Mouse (Mus musculus): Measurements from ENCODE around the gene Ddx46. TPM values are rescaled to one million over a fixed set of nuclear protein-coding genes. Genes with fewer than 3 reads are reported as not detected.

The Ddx46 gene
- polyA plus RNA-seq (2012; rRNA removed; ENCODE audit: low replicate concordance): 9.8 and 17.6 TPM in 2 replicates

DNA sequence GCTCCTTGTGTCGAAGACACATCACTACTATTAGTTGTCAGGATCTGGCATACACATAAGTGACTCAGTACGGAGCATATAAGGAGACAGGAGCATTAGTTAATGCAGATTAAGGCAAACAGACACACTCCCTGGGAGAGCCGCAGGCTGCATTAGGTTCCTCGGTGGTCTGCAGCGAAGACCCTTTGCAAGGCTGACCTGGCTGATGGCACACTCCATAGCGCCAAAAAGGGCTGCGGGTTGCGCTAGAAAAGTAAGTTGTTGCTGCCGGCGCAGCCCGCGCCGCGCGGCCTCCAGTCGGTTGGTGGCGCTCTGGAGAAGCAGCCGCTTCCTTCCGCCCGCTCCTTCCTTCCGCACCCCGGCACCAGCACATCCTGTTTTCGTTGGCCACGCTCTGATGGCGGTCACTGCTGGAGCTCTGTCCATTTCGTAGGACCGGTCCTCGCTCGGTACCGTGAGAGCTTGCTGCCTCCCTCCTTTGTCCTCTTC is at the start of gene Ddx46:
TSS of gene Ddx46 (plus strand) at position 389 of the 489 bp plus-strand sequence.

DNA sequence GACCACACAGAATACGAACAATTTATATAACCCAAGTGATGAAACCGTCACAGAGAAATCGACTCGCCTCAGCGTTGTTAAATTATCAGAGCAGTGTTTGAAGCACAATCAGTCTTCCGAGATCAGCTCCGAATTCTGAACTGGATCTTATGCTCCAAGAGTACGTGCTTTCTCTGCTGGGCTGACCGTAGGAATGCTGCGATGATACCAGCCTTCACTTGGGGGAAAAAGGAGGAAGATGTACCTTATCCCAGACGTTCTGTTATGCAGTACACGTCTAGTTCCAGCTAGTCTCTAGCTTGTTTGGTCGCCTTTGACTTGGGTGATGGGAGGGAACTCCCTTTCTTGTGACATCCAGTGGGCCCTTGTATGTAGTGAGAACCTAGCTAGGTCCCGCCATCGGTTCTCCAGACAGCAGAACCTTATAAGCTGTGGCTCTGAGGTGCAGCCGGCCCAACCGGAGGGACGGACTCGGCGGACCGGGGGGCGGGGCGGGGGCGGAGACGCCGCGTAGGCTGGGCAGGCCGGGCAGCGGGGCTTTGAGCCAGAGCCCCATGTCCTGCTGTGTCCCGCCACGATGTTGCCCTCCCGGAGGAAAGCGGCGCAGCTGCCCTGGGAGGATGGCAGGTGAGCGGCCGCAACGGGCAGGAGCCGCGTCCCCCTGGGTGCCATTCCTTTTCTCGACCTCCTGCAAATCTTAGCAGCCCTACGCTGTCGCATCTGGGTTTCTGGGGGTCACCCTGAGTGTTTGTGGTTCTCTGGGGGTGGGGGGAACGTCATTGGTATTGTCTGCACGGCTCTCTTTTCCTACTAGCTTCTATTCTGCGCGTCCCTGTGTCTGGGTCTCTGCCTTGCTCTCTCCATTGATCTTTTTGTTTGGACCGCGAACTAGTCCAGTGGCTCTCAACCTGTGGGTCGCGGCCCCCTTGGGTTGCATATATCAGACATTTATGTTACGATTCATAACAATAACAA is 35.0 kb upstream of the Ddx46 start, which contains the start of gene B4galt7:
TSS of gene B4galt7 (plus strand) at position 331 of the 975 bp plus-strand sequence.

DNA sequence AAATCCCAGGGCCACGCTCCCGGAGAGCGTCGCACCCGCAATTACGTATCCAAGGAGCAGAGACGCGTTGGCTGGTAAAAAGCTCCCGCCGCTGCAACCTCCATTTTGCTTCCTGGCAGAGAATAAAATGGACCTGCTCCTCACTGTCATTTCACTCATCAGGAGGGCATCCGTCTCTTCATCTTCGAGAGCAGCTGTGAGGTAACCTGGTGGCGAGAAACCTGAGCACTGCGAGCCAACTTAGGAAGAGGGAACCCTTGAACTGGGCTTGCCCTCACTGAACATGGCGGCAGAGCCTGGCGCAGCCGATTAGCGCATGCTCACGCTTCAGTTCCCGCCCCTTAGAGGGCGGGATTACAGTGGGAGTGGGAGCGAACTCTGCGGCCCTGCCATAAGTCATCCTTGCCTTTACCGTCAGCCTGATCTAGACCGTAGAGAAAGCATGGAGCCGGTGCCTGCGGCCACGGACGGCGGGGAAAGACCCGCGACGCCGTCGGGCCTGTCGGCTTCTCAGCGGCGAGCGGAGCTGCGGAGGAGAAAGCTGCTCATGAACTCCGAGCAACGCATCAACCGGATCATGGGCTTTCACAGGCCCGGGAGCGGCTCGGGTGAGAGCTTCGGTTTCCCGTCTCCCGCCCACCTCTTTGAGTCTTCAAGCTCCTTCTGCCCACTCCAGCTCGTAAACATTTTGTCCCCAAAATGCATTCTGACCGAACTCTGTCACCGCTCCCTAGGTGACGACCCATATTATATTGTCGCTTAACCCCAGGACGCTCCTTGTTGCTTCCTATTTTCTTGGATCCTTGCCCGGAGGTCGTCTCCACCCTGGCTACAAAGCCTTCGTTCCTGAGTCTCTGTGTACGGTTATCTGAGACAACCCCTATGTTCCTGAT is 11.9 kb upstream of the Ddx46 start, which contains the start of gene Caml:
TSS of gene Caml (plus strand) at position 357 of the 893 bp plus-strand sequence.

DNA sequence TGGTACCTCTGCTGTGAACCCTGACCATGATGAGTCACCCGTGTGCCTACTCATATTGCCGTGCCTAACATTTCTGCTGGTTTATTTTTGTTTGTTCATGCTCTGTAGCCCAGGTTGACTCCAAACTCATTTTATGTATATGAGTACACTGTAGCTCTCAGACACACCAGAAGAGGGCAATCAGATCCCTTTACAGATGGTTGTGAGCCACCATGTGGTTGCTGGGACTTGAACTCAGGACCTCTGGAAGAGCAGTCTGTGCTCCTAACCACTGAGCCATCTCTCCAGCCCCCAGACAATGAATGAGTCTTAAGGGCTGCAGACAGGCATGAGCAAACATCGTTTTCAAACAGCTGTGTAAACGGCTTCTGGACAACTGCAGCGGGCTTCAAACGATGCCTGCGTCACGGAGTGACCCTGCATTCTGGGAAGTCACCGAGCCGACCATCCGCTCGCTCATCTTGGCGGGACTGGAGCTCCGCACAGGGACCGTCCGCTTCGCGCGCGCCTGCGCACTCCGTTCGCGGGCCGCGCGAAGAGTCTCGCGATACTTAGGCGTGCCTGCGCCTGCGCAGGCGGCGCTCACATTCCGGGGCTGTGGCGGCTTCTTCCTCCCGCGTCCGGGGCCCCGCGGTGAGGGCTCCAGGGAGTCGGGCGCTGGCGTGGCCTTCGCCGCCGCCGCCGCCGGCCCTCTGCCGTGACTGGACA is 57.9 kb downstream of the Ddx46 start, which contains the start of gene B230219D22Rik:
TSS of gene B230219D22Rik (plus strand) at position 590 of the 708 bp plus-strand sequence.

DNA sequence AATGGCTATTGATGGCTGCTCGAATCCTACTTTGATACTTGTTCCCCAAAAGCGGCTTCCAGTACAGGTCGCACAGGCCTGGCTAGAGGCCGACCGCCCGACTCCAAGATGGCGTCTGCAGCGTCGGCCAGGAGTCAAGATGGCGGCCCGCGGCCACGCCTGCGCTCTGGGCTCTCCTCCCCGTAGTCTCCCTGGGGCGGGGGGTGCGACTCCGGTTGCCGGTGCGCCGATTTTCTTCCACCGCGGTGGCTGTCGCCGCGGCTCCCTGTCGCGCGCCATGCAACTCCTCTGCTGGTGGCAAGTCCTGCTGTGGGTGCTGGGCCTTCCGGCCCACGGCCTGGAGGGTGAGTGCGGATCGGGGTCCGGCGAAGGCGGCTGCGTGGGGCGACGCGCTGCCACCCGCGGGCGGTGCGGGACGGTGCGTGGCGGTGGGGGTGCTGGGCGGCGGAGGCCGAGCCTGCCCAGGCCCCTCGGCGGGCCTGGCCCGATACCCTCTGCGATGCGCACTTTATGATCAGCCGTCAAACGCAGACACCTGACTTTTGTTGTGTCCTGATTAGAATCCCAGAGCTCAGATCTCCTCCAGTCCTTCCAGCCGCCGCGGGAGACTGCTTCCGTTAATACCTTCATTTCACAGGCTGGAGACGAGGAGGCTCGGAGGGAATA is 79.8 kb downstream of the Ddx46 start, which contains the start of gene Txndc15:
TSS of gene Txndc15 (plus strand) at position 150 of the 666 bp plus-strand sequence.

DNA sequence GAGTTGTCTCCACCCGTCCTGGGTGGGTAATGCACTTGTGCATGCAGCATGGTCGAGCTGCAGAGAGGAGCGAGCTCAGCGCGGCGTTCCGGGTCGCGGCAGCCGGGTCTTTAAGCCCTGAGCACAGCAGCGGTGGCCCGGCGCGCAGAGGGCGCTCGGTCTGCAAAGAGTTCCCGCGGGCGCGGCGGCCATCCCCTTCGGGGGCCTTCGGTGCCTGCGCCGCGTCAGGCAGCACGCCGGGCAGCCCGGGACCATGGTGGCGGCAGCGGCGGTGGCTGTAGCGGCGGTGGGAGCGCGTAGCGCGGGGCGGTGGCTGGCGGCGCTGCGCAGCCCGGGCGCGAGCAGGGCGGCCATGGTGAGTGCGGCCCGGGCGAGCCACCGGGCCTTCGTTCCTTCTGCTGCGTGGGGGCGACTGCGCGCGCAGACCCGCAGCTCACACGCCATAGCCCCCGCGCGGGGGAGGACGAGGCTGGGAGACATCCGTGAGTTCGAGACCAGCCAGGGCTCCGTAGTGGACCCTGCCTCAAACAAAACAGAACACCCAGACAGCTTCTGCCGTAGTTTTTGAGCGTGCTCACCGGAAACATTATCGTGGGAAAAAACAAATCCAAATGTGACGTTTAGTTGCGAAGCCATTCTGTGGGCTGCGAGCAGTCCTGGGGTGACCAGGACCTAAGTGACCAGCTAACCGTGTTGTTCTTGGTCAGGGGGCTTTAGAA is 92.5 kb downstream of the Ddx46 start, which contains the start of gene Pcbd2:
TSS of gene Pcbd2 (plus strand) at position 249 of the 719 bp plus-strand sequence.

Other genes starting within 250 kb of the Ddx46 start
- gene Slc34a1, start 236.8 kb upstream of the Ddx46 start, polyA plus RNA-seq (2012; rRNA removed; ENCODE audit: low replicate concordance): 0.05 TPM in 1 of 2 replicates, not detected in the other
- gene Pfn3, start 219.8 kb upstream of the Ddx46 start, polyA plus RNA-seq (2012; rRNA removed; ENCODE audit: low replicate concordance): not detected in 2 replicates
- gene F12, start 208.2 kb upstream of the Ddx46 start, polyA plus RNA-seq (2012; rRNA removed; ENCODE audit: low replicate concordance): 0.09 and 0.21 TPM in 2 replicates
- 63.0 and 79.9 TPM in 2 replicates for gene Grk6, start 190.0 kb upstream of the Ddx46 start, polyA plus RNA-seq (2012; rRNA removed; ENCODE audit: low replicate concordance)
- 3.6 and 11.9 TPM in 2 replicates for gene Prr7, start 170.8 kb upstream of the Ddx46 start, polyA plus RNA-seq (2012; rRNA removed; ENCODE audit: low replicate concordance)
- gene Dbn1, start 146.9 kb upstream of the Ddx46 start, polyA plus RNA-seq (2012; rRNA removed; ENCODE audit: low replicate concordance): 49.7 and 91.1 TPM in 2 replicates
- gene Pdlim7, start 121.4 kb upstream of the Ddx46 start, polyA plus RNA-seq (2012; rRNA removed; ENCODE audit: low replicate concordance): 80.1 and 240 TPM in 2 replicates
- 7.0 and 15.3 TPM in 2 replicates for gene Dok3, start 105.7 kb upstream of the Ddx46 start, polyA plus RNA-seq (2012; rRNA removed; ENCODE audit: low replicate concordance)
- gene Ddx41, start 98.4 kb upstream of the Ddx46 start, polyA plus RNA-seq (2012; rRNA removed; ENCODE audit: low replicate concordance): 44.3 and 75.9 TPM in 2 replicates
- gene Fam193b, start 63.9 kb upstream of the Ddx46 start, polyA plus RNA-seq (2012; rRNA removed; ENCODE audit: low replicate concordance): 97.0 and 98.0 TPM in 2 replicates
- gene Tmed9, start 61.3 kb upstream of the Ddx46 start, polyA plus RNA-seq (2012; rRNA removed; ENCODE audit: low replicate concordance): 92.6 and 134 TPM in 2 replicates
- gene B4galt7, start 35.1 kb upstream of the Ddx46 start, polyA plus RNA-seq (2012; rRNA removed; ENCODE audit: low replicate concordance): 27.5 and 28.9 TPM in 2 replicates
- gene Caml, start 12.0 kb upstream of the Ddx46 start, polyA plus RNA-seq (2012; rRNA removed; ENCODE audit: low replicate concordance): 22.9 and 34.9 TPM in 2 replicates
- gene B230219D22Rik, start 58.1 kb downstream of the Ddx46 start, polyA plus RNA-seq (2012; rRNA removed; ENCODE audit: low replicate concordance): 26.4 and 44.2 TPM in 2 replicates
- 54.7 and 71.2 TPM in 2 replicates for gene Txndc15, start 79.6 kb downstream of the Ddx46 start, polyA plus RNA-seq (2012; rRNA removed; ENCODE audit: low replicate concordance)
- gene Pcbd2, start 92.3 kb downstream of the Ddx46 start, polyA plus RNA-seq (2012; rRNA removed; ENCODE audit: low replicate concordance): 39.0 and 43.7 TPM in 2 replicates
- 0.14 TPM in 1 of 2 replicates, not detected in the other for gene Catsper3, start 149.5 kb downstream of the Ddx46 start, polyA plus RNA-seq (2012; rRNA removed; ENCODE audit: low replicate concordance)
- 0.37 and 1.7 TPM in 2 replicates for gene Pitx1, start 201.2 kb downstream of the Ddx46 start, polyA plus RNA-seq (2012; rRNA removed; ENCODE audit: low replicate concordance)